Mouse (Mus musculus) spleen, adult 18-20 months (tissue): ENCODE data around the gene Gm14322.
"Not testable (repeated sequence)": the region's sequence is repeated elsewhere in the genome, so short reads cannot be mapped to it uniquely, and the experiment has no call there.

ENCODE experiments used
- DNase-seq, 2 experiments: peaks; one replicate each; pipeline ENCODE4 v3.0.0; 2022; ENCODE audit warnings: mixed read lengths in 2 of 2

Gm14322 gene

GRCm38 (mm10) chr2:177758941-177759558 lies at the start of gene Gm14322:
Gm14322 (plus strand) TSS chr2:177759288.
- DNase-seq, result peak; percentile 3 to 11

- not testable (repeated sequence) for DNase-seq
These were observed 17.6 kb upstream of the Gm14322 start for GRCm38 (mm10) chr2:177741487-177741886.

- DNase-seq, result not testable (repeated sequence)
These were observed 28.3 kb downstream of the Gm14322 start for GRCm38 (mm10) chr2:177787351-177787750.

- not testable (repeated sequence) for DNase-seq
These were observed 47.1 kb downstream of the Gm14322 start for GRCm38 (mm10) chr2:177806170-177806569.
